Mouse (Mus musculus) CH12.LX (cell line): ENCODE measurements around the gene AI837181. TPM values are rescaled to one million over a fixed set of nuclear protein-coding genes. Genes with fewer than 3 reads are reported as not detected.
A peak's percentile ranks its signal among the peaks of the same experiment; 100 is the strongest.

Source experiments
- DNase-seq: peaks from one replicate; pipeline ENCODE4 v3.0.0-alpha.2; 2013; ENCODE audit errors: extremely low read depth
- H3K27ac ChIP-seq: 2 replicates; pipeline ENCODE4 v1.5.1; 2012; ENCODE audit warnings: low read depth, mild to moderate bottlenecking, control low read depth, moderate library complexity; ENCODE audit not compliant: insufficient read depth
- H3K27me3 ChIP-seq: replicated peaks from 2 replicates; pipeline ENCODE3; 2012; ENCODE audit warnings: inconsistent platforms
- H3K36me3 ChIP-seq, 2 experiments: replicated peaks in 1 of 2; 2 replicates each; pipeline versions ENCODE3 to v1.6.1; 2012; ENCODE audit warnings: inconsistent platforms in 1 of 2, low read length in 1 of 2, mild to moderate bottlenecking in 1 of 2, mixed read lengths in 1 of 2, moderate library complexity in 1 of 2; ENCODE audit not compliant: control insufficient read depth in 1 of 2, insufficient read depth in 1 of 2
- H3K4me1 ChIP-seq, 2 experiments: 2 replicates each; pipeline ENCODE4 v1.6.1; 2012; ENCODE audit warnings: inconsistent platforms in 1 of 2, moderate library complexity in 1 of 2; ENCODE audit not compliant: insufficient read depth in 2 of 2, control insufficient read depth in 1 of 2
- H3K4me2 ChIP-seq: 2 replicates; pipeline ENCODE4 v1.6.1; 2012; ENCODE audit warnings: low read depth, mild to moderate bottlenecking, control low read depth; ENCODE audit not compliant: poor library complexity, insufficient read depth, severe bottlenecking
- H3K4me3 ChIP-seq, 3 experiments: fragments of 150-350 bp in 1 of 3; sonication (generic) in 1 of 3; replicated peaks in 1 of 3; 2 replicates each; pipeline versions ENCODE3 to v1.5.1; 2011 to 2012; ENCODE audit warnings: low read depth in 2 of 3, low read length in 2 of 3, mild to moderate bottlenecking in 2 of 3, moderate library complexity in 2 of 3, control low read depth in 1 of 3, improper control_type of control experiment in 1 of 3, inconsistent platforms in 1 of 3, mixed read lengths in 1 of 3; ENCODE audit not compliant: poor library complexity in 1 of 3
- H3K79me2 ChIP-seq: replicated peaks from 2 replicates; pipeline ENCODE4 v1.6.1; 2012; ENCODE audit warnings: mild to moderate bottlenecking, moderate library complexity; ENCODE audit not compliant: control insufficient read depth, poor library complexity, insufficient read depth, severe bottlenecking; ENCODE audit errors: extremely low read depth
- H3K9ac ChIP-seq: 2 replicates; pipeline ENCODE4 v1.6.1; 2012; ENCODE audit warnings: low read depth, mild to moderate bottlenecking, control low read depth, moderate library complexity; ENCODE audit not compliant: insufficient read depth
- H3K9me3 ChIP-seq: replicated peaks from 2 replicates; pipeline ENCODE3; 2012; ENCODE audit warnings: low read length, inconsistent platforms, mixed read lengths
- CTCF ChIP-seq, 2 experiments: IDR thresholded peaks in 1 of 2; conservative IDR thresholded peaks in 1 of 2; 2 replicates each; pipeline ENCODE4 v1.5.1; 2011 to 2012; ENCODE audit warnings: low read depth in 2 of 2, low read length in 2 of 2, improper control_type of control experiment in 1 of 2, inconsistent platforms in 1 of 2, mild to moderate bottlenecking in 1 of 2, moderate library complexity in 1 of 2
- GABPA ChIP-seq: IDR thresholded peaks from 2 replicates; pipeline ENCODE4 v1.6.1; 2012; ENCODE audit warnings: low read depth, low read length, improper control_type of control experiment, inconsistent platforms; ENCODE audit not compliant: insufficient replicate concordance
- IRF4 ChIP-seq: IDR thresholded peaks from 2 replicates; pipeline ENCODE4 v1.6.1; 2014; ENCODE audit warnings: low read depth, mild to moderate bottlenecking, inconsistent platforms, low read length, improper control_type of control experiment
- JUN ChIP-seq: IDR thresholded peaks from 2 replicates; pipeline ENCODE4 v1.6.1; 2011; ENCODE audit warnings: low read depth, mild to moderate bottlenecking, low read length, improper control_type of control experiment, moderate library complexity; ENCODE audit not compliant: insufficient read depth
- KAT2A ChIP-seq: IDR thresholded peaks from 2 replicates; pipeline ENCODE4 v1.6.1; 2012; ENCODE audit warnings: low read length, improper control_type of control experiment, inconsistent platforms; ENCODE audit not compliant: insufficient replicate concordance
- MAZ ChIP-seq: IDR thresholded peaks from 2 replicates; pipeline ENCODE4 v1.6.1; 2012; ENCODE audit warnings: low read depth, mild to moderate bottlenecking, inconsistent platforms, low read length, improper control_type of control experiment, moderate library complexity
- MEF2A ChIP-seq: IDR thresholded peaks from 2 replicates; pipeline ENCODE4 v1.6.1; 2014; ENCODE audit warnings: low read depth, mild to moderate bottlenecking, inconsistent platforms, low read length, improper control_type of control experiment, borderline replicate concordance
- MXI1 ChIP-seq: IDR thresholded peaks from 2 replicates; pipeline ENCODE4 v1.6.1; 2011; ENCODE audit warnings: mild to moderate bottlenecking, low read depth, low read length, improper control_type of control experiment
- NELFE ChIP-seq: IDR thresholded peaks from 2 replicates; pipeline ENCODE4 v1.6.1; 2011; ENCODE audit warnings: low read depth, low read length, improper control_type of control experiment
- NRF1 ChIP-seq: IDR thresholded peaks from 2 replicates; pipeline ENCODE4 v1.6.1; 2014; ENCODE audit warnings: low read depth, mild to moderate bottlenecking, inconsistent platforms, low read length, improper control_type of control experiment, moderate library complexity
- SIN3A ChIP-seq: IDR thresholded peaks from 2 replicates; pipeline ENCODE4 v1.6.1; 2012; ENCODE audit warnings: low read length, improper control_type of control experiment, inconsistent platforms
- SMC3 ChIP-seq: IDR thresholded peaks from 2 replicates; pipeline ENCODE4 v1.6.1; 2011; ENCODE audit warnings: low read depth, low read length, improper control_type of control experiment
- TBP ChIP-seq: conservative IDR thresholded peaks from 2 replicates; pipeline ENCODE4 v1.6.1; 2011; ENCODE audit warnings: low read depth, low read length, improper control_type of control experiment
- TCF12 ChIP-seq: IDR thresholded peaks from 2 replicates; pipeline ENCODE4 v1.6.1; 2014; ENCODE audit warnings: low read depth, mild to moderate bottlenecking, inconsistent platforms, low read length, improper control_type of control experiment
- ZKSCAN1 ChIP-seq: IDR thresholded peaks from 2 replicates; pipeline ENCODE4 v1.6.1; 2012; ENCODE audit warnings: low read depth, inconsistent platforms, low read length, improper control_type of control experiment, borderline replicate concordance
- dilution Hi-C: fragments of 300-500 bp; cut with MboI; formaldehyde crosslinking; loops from 2 replicates; pipeline ENCODE4 v1.14.3; 2020; ENCODE audit warnings: low sequenced_read_pairs; ENCODE audit not compliant: extremely low pct_unique_long_range_greater_than_20kb, extremely low pct_ligation_motif_present
- in situ Hi-C: fragments of 300-500 bp; cut with MboI; formaldehyde crosslinking; loops from 3 replicates; pipeline ENCODE4 v1.14.3; 2019; ENCODE audit warnings: low sequenced_read_pairs, low pct_ligation_motif_present, low pct_unique_long_range_greater_than_20kb, mixed read lengths
- polyA plus RNA-seq: library from polyadenylated mRNA; unstranded; fragments of >175 nt; gene quantifications from 2 replicates; pipeline ENCODE4 v1.2.1, GENCODE M21; 2012; ENCODE audit warnings: low read depth; ENCODE audit not compliant: insufficient read length
- total RNA-seq, 2 experiments: library from RNA; depleted of rRNA; stranded (reverse); fragments of 300-350 nt in 1 of 2; fragments of >200 nt in 1 of 2; gene quantifications; 2 replicates each; pipeline ENCODE4 v1.2.3; 2012 to 2014

The AI837181 gene
- total and polyA plus RNA-seq, 3 experiments: 9.8 to 25.1 (median 22.0) TPM

DNA sequence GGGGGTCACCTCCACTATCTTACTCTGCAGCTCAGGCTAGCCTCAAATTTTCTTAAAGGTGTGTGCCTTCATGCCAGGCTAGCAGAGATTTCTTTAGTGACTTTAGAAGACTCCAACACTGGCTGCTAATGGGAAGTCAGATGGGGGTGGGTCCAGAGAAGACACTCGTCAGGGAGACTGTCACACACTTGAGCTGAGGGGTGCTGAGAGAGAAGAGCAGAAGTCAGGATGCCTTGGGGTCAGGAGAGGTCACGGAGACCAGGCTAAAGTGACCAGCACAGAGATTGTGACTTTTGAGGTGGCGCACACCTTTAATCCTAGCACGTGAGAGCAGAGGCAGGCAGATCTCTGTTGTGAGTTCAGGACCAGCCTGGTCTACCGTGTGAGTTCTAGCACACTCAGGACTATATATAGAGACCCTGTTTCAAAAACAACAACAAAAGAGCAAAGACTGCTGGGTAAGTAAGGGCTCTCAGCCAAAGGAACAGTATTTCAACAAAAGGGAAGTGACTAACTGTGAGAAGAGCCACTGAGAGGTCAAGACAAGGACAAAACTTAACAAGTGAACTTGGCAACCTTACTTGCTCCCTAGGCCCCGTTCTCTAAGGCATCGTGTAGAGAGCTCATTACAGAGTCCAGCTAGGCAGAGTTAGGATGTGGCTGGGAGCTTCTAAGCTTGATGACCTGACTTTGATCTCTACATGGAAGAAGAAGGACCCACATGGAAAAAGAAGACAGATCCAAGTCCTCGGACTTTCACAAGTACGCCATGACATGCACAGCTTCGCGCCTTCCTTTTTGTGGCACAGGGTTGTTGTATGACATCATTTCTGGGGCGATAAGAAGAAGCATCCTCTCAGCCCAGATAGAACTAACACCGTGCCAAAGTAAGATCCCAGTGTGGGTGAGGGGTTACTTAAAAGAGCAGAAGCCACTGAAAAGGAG, 16.6 kb upstream of the AI837181 start:
- Histone ChIP-seq H3K27me3 (no peaks in the 10 kb centered on the region), H3K27ac (no peak overlapping the region), H3K9ac (no peak overlapping the region; the same call in 1 of the 2 replicates)

GRCm38 (mm10) chr19:5409068-5409467, 15.9 kb upstream of the AI837181 start:
- Histone ChIP-seq H3K4me2 (no peak overlapping the region), H3K36me3 (peaks cover 0 to 6% of the 10 kb centered on the region in 2 experiments), H3K27me3 (no peaks in the 10 kb centered on the region), H3K4me1 (peaks cover 9 to 26% of the 10 kb centered on the region in 2 experiments; a peak in 3 of 4 replicates), H3K79me2 (no peaks in the 10 kb centered on the region), H3K9ac (no peak overlapping the region), H3K4me3 (no peak overlapping the region), H3K27ac (no peak overlapping the region), H3K9me3 (no peaks in the 10 kb centered on the region)
- no peak for DNase-seq
- no peak for TF ChIP-seq MEF2A
- no peak for TF ChIP-seq TBP
- TF ChIP-seq SIN3A: no peak
- no peak for TF ChIP-seq ZKSCAN1
- no peak for TF ChIP-seq JUN
- TF ChIP-seq KAT2A: no peak
- no peak for TF ChIP-seq TCF12
- no peak for TF ChIP-seq MAZ
- TF ChIP-seq CTCF (conservative IDR thresholded peaks at IDR 0.05 in 1 of 2, IDR thresholded peaks at IDR 0.05 in 1 of 2; ENCODE audit: low read depth in 2 of 2, low read length in 2 of 2): no peak
- no peak for TF ChIP-seq MXI1
- no peak for TF ChIP-seq NELFE
- TF ChIP-seq NRF1: no peak
- no peak for TF ChIP-seq IRF4
- TF ChIP-seq SMC3: no peak
- in situ Hi-C loops: no loop called here
- dilution Hi-C loops: no loop called here

More for the DNA sequence above, 16.6 kb upstream of the AI837181 start:
- no peak for TF ChIP-seq GABPA
- H3K4me3 ChIP-seq: peak overlapping the region in 1 of 3 experiments; percentile 75
- no peak for DNase-seq
- H3K4me2 ChIP-seq: no peak overlapping the region
- no peaks in the 10 kb centered on the region for H3K79me2 ChIP-seq
- H3K9me3 ChIP-seq: no peaks in the 10 kb centered on the region
- H3K4me1 ChIP-seq: peaks cover 9 to 26% of the 10 kb centered on the region in 2 experiments; a peak in 3 of 4 replicates
- dilution Hi-C loops: no loop called here
- H3K36me3 ChIP-seq: peaks cover 0 to 6% of the 10 kb centered on the region in 2 experiments
- in situ Hi-C loops: no loop called here
